Mouse (Mus musculus) skeletal muscle tissue, adult 2 months (tissue): ENCODE measurements around the gene Cyp2t4.

ENCODE experiments used
- DNase-seq: peaks from one replicate; pipeline ENCODE4 v3.0.0-alpha.2; 2012; ENCODE audit warnings: low read depth, low spot score

The Cyp2t4 gene

DNA sequence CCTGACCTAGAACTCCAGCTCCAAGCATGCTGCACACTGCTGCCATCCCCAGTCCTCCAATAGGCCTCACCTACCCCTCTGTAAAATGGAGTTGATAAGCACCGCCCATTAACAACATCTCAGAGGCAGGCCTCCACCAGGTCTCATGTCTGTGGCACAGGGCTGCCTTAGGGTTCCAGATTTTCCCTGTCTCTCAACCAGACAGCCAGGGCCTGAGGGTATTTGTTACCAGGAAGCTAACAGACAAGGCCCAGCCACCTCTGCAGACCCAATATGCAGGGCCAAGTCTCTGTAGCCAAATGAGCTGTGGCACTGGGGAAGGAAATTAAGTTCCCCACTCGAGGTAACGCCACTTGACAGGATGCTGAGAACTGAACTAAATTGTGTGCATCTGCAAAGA is 7.4 kb downstream of the Cyp2t4 start:
- DNase-seq = no peak

- no peak for DNase-seq
Measured at GRCm38 (mm10) chr7:27161744-27162143, 8.2 kb downstream of the Cyp2t4 start.

DNA sequence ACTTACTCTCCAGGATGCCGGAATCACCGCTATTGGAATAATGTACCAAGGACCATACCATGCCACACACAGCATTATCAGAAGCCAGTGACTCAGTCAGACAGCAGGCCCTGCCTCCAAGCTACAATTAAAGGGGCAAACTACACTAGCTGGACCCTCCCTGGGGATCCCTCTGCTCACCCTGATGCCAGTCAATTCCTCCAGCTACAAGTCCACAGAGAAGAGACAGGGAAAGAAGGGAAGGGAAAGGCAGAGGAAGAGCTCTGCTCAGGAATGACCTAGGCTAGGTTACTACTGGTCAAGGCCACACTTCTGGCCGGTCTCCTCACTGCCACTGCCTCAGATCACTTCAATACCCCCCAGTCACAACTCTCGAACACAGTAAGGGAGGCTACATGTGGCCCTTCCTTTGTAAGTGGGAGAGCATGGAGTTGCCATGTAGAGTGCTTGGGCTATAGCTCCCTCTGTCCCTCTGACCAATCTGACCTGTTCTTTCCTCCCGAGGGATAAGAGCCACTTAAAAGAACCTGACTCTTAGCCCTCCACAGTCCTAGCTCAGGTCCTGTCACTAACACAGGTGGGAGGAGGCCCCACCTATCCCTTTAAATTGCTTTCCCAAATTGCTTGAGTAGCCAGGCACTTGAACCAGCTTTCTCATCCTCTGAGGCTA is 9.4 kb downstream of the Cyp2t4 start:
- DNase-seq = no peak

- peak; percentile 71 for DNase-seq
Measured at GRCm38 (mm10) chr7:27163450-27163805, 9.9 kb downstream of the Cyp2t4 start.

GRCm38 (mm10) chr7:27164112-27164947 is 10.8 kb downstream of the Cyp2t4 start:
- DNase-seq = no peak

GRCm38 (mm10) chr7:27165007-27165655 is 11.6 kb downstream of the Cyp2t4 start:
- DNase-seq = peak; percentile 70

GRCm38 (mm10) chr7:27165696-27166095 is 12.2 kb downstream of the Cyp2t4 start:
- DNase-seq = no peak

DNA sequence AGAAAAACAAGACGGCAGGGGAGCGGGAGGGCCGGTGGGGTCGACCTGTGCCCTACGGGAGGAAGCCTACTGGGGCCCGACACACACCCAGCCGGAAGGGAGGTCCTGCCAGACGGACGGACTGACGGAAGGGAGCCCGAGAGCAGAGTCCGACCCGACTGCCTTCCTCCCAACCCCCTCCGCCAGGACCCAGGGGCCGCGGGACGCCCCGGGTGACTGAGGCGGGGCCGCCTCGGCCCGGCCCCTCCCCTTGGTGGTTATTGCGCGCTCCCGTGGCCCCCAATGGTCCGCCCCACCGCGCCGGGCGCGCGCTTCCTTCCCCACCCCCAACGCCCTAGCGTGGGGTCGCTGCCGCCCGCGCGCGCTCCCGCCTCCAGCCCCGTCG is 12.7 kb downstream of the Cyp2t4 start:
- peak; percentile 91 for DNase-seq

GRCm38 (mm10) chr7:27166614-27167474 is 13.3 kb downstream of the Cyp2t4 start, which contains the start of gene Egln2:
TSS of gene Egln2 (minus strand) at chr7:27166802.
- DNase-seq = peak; percentile 98

- no peak for DNase-seq
Measured at GRCm38 (mm10) chr7:27167475-27168094, 14.1 kb downstream of the Cyp2t4 start.

DNA sequence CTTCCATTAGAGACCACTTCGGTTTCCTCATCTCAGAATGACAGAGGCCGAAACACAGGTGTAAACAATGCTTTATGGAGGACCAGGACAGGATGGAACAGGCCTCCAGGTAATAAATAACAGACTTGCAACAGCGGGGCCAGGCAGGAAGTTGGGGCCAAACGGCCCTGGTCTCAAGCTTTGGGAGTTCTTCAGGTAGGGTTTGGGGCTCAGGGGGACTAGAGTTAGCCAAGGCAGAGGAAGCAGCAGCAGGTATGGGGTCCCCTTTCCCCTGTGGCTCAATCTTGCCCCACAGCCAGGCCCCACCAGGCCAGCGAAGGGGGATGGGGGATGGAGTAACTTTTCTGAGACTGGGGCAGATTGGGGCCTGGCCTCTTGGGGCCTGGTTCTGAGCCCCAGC is 14.9 kb downstream of the Cyp2t4 start:
- DNase-seq = no peak

DNA sequence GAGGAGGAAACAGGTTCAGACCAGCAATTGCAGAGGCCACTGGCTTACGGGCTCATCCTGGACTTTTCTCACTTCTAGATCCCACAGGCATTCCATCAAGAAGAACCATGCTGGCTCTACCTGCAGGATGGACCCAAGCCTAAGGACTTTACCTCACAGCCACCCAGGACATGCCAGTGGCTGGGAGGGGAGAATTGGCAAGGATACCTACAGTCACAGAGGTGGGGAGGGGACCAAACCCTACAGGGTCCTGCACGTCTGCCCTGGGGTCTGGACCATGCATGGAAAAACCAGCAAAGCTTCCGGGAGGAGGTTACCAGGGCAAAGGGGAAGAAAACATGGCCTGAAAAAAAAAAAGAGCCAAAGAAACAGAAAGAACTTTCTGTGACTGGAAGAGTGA is 17.5 kb downstream of the Cyp2t4 start:
- no peak for DNase-seq

DNA sequence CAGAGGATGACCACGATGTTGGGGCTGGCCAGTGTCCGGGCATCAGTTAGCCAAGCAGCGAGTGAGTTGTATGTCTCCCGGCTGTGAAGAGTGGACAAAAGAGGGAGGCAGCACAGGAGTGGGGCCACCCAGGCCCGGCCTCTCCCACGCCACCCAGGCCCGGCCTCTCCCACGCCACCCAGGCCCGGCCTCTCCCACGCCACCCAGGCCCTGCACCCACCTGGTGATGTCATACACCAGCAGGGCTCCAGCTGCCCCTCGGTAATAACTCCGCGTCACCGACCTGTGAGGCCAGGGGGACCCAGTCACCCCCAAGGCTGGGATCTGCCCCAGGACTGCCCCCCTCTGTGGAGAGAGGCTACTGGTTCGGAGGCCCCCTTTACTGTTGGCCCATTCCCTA is 21.0 kb downstream of the Cyp2t4 start:
- no peak for DNase-seq

DNA sequence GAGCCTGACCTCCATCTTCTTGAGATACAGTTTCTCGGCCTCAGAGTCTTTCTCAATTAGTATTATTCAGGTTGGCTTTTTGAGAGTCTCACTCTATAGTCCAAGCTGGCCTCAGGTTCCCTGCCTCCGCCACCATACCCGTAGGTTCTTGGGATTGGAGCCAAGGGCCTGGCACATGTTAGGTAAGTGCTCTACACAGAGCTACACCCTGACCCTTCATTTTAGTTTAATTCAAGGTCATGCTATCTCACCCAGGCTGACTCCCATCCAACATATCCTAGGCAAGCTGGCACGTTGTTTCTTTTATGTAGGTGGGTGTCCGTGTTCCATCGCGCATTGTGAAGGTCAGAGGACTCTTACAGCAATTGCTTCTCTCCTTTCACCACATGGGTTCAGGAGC is 21.4 kb downstream of the Cyp2t4 start:
- no peak for DNase-seq

DNA sequence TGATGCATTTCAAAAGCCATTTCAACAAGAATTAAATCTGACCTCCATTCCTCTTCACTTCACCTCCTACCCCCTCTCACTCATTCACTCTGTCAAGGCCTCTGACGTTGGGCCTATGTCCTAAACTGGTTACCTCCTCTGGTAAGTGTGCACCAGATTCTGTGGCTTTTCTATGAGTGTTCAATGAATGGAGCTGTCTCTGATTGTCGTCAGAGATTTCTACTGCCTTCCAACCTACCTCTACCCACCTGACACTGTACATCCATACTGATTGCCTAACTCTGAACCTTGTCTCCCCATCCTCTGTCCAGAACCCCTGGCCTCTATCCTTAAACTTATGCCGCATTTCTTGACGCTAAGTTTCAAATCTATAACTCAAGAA is 24.4 kb downstream of the Cyp2t4 start:
- DNase-seq = no peak

- DNase-seq = peak; percentile 99
Measured at GRCm38 (mm10) chr7:27178324-27179216, 25.1 kb downstream of the Cyp2t4 start, which contains the start of gene Rab4b. TSS of gene Rab4b (minus strand) at chr7:27178896.

- no peak for DNase-seq
Measured at GRCm38 (mm10) chr7:27179217-27179918, 25.9 kb downstream of the Cyp2t4 start.

DNA sequence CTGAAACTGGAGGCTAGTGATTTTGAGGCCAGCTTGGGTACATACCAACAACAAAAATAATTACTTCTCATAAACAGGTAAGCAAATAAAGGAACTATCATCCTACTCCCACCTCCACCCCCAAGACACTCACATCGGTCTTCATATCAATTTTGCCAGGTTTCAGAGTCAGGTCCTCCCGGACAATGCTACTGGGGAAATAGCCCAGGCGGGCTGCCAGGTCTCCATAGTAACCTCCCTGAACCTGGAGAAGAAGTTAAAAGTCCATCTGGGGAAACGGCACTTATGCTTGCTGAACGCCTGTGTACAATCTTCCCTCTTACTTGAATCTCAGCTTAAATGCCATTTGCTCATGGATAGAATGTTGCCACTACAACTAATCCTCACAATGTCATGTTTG is 26.5 kb downstream of the Cyp2t4 start:
- no peak for DNase-seq

DNA sequence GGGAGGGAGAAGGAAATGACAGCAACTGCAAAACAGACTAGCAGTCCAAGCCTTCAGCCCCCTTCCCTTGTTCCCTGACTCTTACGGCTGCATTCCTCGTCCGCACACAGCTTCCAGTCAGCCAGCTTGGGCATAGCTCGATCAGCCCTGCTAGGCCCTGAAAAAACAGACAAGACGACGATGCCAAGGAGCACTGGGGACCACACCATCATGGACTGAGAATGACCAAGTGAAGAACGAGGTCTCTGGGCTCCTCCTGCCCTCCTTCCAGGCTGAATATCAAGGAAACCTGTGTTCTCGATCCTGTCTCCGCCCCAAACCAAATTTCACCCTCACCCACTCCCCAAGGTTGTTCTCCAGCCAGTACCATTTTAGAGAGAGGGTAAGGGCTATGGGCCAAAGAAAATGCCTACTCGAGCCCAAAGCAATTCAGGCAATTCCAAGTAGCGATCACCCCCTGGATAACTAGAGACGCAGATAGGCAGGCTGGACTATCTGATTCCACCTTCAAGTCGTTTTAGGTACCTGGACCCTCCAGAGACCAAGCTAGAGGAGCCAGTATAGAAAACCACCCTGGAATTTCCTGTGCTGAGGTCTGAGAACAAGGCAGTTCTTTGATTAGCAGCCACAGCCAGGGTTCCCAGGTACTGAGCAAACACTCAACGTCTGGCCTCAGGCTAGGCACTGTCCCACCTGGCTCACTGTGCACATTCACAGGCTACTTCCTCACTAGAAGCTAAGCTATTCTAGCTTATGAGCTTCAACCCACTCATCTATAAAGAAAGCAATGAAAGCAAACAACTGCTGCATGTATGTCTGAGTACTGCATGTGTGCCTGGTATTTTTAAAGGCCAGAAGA is 27.6 kb downstream of the Cyp2t4 start, which contains the start of the genes Gm21983 and Mia:
Gene Gm21983 (minus strand): TSS at position 250 of the 859 bp plus-strand sequence.
Gene Mia (minus strand): TSS at position 321 of the 859 bp plus-strand sequence.
- no peak for DNase-seq
